Mouse (Mus musculus) bone marrow macrophage, adult 2 months (primary cell): ENCODE data around the gene Chchd3.

Experiments
- CTCF ChIP-seq: IDR thresholded peaks from 2 replicates; pipeline ENCODE4 v1.5.1; 2012; ENCODE audit warnings: low read depth, mild to moderate bottlenecking, low read length, moderate library complexity
- POLR2A ChIP-seq: IDR thresholded peaks from 2 replicates; pipeline ENCODE4 v1.6.1; 2012; ENCODE audit warnings: mild to moderate bottlenecking, low read depth, low read length, borderline replicate concordance

DNA sequence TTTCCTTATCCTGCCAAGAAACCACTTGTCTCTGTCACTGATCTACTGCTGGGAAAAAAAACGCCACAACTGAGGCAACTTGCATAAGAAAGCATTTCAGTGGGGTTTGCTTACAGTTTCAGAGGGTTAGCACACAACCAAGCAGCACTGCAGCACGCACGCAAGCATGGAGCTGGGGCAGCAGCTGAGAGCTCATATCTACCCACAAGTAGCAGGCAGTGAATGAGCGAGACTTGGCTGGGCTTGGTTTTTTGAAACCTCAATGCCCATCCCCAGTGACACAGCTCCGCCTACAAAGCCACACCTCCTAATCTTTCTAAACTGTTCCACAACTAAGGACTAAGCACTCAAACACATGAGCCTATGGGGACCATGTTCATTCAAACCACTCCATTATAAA lies 16.6 kb downstream of the Chchd3 start:
- TF ChIP-seq CTCF (no peak), POLR2A (no peak)
